Mouse (Mus musculus) left cerebral cortex, postnatal 36 days (tissue): ENCODE measurements around the gene Lhfpl5. TPM values are rescaled to one million over a fixed set of nuclear protein-coding genes. Genes with fewer than 3 reads are reported as not detected.

Experiments used
- DNase-seq, 2 experiments: peaks; one replicate each; pipeline ENCODE4 v3.0.0; 2021 to 2022; ENCODE audit warnings: low spot score in 2 of 2, mixed read lengths in 1 of 2
- intact Hi-C: fragments of 180-260 bp; cut with DNase I; formaldehyde crosslinking; loops from one replicate; pipeline ENCODE4 v1.15.1; 2025
- microRNA-seq: library from miRNA; unstranded; fragments of <30 nt; microRNA quantifications from one replicate; pipeline ENCODE4 v1.2.0, GENCODE M21; 2022
- total RNA-seq, 2 experiments: library from RNA; stranded (reverse); gene quantifications; 2 replicates each; pipeline ENCODE4 v1.2.3; 2021

Gene Lhfpl5
- total RNA-seq, 2 experiments from 2014 or later = 3.1 to 3.2 TPM

- intact Hi-C loops = loop anchor here (5.0 kb wide), 1 partner anchor 71 kb away; the partner anchor contains the start of genes Mapk14 and Slc26a8
- peak; percentile 51 to 69 for DNase-seq
Observed at GRCm38 (mm10) chr17:28621381-28622299, 46.2 kb downstream of the Lhfpl5 start.

DNA sequence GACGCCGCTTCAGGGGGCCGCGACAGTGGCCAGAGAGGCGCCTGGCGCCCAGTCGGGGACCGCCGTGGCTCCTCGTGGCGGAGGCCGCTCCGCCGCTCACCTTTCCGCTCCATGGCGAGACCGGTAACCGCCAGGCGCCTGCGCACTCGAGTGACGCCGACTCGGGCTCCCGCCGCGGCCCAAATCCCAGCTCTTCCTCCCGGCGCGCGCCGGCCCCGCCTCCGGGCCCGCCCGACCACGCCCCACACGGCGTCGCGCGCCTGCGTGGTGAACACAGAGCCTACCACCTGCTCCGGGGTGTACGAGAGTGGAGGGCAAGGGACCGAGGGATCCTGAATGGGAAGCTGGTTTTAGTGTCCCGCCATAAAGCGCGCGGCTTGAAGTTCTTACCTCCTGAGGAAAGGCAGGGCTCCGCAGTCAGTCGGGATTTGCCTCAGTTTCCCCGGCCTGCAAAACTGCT is 46.9 kb downstream of the Lhfpl5 start, which contains the start of gene Srpk1:
Srpk1 (minus strand) TSS at position 410 of the 460 bp plus-strand sequence.
- intact Hi-C loops = loop anchor here (5.0 kb wide), 1 partner anchor 70 kb away; the partner anchor contains the start of genes Mapk14 and Slc26a8

GRCm38 (mm10) chr17:28624841-28625240 is 49.4 kb downstream of the Lhfpl5 start:
- peak; percentile 44 to 45 for DNase-seq
- intact Hi-C loops = loop anchor here (5.0 kb wide), 1 partner anchor 67 kb away; the partner anchor contains the start of genes Mapk14 and Slc26a8

More for the DNA sequence above, 46.9 kb downstream of the Lhfpl5 start, which contains the start of gene Srpk1:
- peak; percentile 88 to 93 for DNase-seq

DNA sequence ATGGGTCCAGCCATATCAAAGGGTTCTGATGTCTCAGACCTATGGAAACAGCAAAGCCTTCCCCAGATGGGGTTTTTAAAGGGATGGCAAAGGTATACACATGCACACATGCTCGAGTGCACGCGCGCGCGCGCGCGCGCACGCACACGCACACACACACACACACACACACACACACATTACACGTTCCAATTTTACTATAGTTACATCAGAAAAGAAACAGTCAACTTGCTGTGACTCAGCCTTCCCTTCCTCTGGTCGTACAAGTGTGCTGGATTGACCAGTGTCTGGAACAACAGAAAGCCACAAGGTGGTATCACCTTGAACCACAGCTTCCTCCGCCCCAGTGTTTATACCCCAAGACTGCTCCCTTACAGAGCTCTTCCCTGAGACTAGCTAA is 49.9 kb downstream of the Lhfpl5 start:
- no peak for DNase-seq
- intact Hi-C loops = no loop called here

DNA sequence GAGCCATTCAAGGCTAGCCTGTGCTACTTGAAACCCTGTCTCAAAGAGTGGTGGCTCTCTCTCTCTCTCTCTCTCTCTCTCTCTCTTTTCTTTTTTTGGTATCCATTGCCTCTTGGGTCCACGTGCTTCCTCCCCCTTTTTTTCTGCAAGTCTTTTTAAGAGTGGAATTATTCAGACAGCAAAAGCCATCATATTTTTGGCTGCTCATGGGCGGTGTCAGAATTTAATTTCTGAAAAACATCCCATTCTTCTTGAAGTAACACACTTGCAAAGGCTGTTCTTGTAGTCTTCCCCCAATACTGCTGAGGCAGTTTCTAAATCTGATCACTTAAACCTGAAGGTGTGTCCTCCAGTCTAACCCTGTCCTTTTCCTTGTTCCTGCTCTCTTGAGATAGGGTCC is 51.5 kb downstream of the Lhfpl5 start:
- intact Hi-C loops = no loop called here
- DNase-seq = peak; percentile 38 to 45

- peak in 1 of 2 experiments; percentile 21 for DNase-seq
- intact Hi-C loops = no loop called here
Observed at GRCm38 (mm10) chr17:28628248-28629124, 53.0 kb downstream of the Lhfpl5 start.

DNA sequence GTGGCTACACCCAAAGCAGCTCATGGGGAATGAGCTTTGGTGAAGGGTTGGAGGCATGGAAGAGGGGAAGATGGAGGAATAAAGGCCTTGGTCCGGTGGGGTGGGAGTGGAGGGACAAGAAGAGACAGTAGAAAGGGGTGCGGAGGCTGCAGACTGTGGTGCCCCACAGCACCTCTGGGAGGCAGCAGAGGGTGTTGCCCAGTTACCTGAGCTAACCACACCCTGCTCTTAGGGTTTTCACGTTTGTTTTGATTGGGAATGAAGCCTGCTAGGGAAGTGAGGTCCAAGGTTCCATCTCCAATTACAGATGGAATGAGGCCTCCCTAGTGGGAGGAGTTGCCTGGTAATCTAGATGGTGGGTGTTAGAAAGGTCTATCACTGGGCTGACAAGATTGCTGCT is 53.7 kb downstream of the Lhfpl5 start:
- DNase-seq = no peak
- intact Hi-C loops = no loop called here

Small RNA genes lying within 50 kb of the gene (microRNA-seq; reads per million reads assigned to microRNA genes)
- gene Gm25195 (not detected), gene Mir6969 (not detected)

Other genes starting within 250 kb of the Lhfpl5 start
- 100 to 1,000 TPM; 289 to 354 TPM for gene Rpl10a, start 247.2 kb upstream of the Lhfpl5 start, total RNA-seq
- gene Tead3, start 224.8 kb upstream of the Lhfpl5 start, total RNA-seq = 1 to 10 TPM; 2.4 to 2.8 TPM
- gene Tulp1, start 210.4 kb upstream of the Lhfpl5 start, total RNA-seq = not detected
- 10 to 100 TPM; 40.4 to 69.3 TPM for gene Fkbp5, start 58.1 kb upstream of the Lhfpl5 start, total RNA-seq
- gene Armc12, start 44.8 kb upstream of the Lhfpl5 start, total RNA-seq = not detected
- gene Clpsl2, start 26.2 kb upstream of the Lhfpl5 start, total RNA-seq = not detected
- not detected for gene Clps, start 14.9 kb upstream of the Lhfpl5 start, total RNA-seq
- 100 to 1,000 TPM in 1 of 2 experiments, 10 to 100 TPM in 1; 90.2 to 106 TPM for gene Srpk1, start 47.1 kb downstream of the Lhfpl5 start, total RNA-seq
- gene Slc26a8, start 114.6 kb downstream of the Lhfpl5 start, total RNA-seq = 10 to 100 TPM in 1 of 2 experiments, 1 to 10 TPM in 1; 6.9 to 10.8 TPM
- 10 to 100 TPM; 86.6 to 86.8 TPM for gene Mapk14, start 115.7 kb downstream of the Lhfpl5 start, total RNA-seq
- gene AC170998.1, start 150.4 kb downstream of the Lhfpl5 start, total RNA-seq = 1 to 10 TPM; 2.2 to 3.6 TPM
- 1 to 10 TPM; 1.1 to 1.5 TPM for gene Mapk13, start 193.7 kb downstream of the Lhfpl5 start, total RNA-seq
- 10 to 100 TPM; 44.2 to 54.7 TPM for gene Brpf3, start 225.4 kb downstream of the Lhfpl5 start, total RNA-seq